Mouse (Mus musculus) olfactory bulb, adult 2 months (tissue): ENCODE results near the gene Susd3. TPM values are rescaled to one million over a fixed set of nuclear protein-coding genes. Genes with fewer than 3 reads are reported as not detected.
A peak's percentile ranks its signal among the peaks of the same experiment; 100 is the strongest.

ENCODE experiments used
- H3K27ac ChIP-seq: fragments of 200-500 bp; 2 replicates; pipeline ENCODE4 v1.5.1; 2012; ENCODE audit warnings: low read depth, low read length; ENCODE audit not compliant: insufficient read depth
- H3K4me1 ChIP-seq: fragments of 200-500 bp; 2 replicates; pipeline ENCODE4 v1.6.1; 2012; ENCODE audit warnings: low read length; ENCODE audit not compliant: control insufficient read depth, insufficient read depth
- H3K4me3 ChIP-seq: fragments of 200-500 bp; 2 replicates; pipeline ENCODE4 v1.5.1; 2012; ENCODE audit warnings: mild to moderate bottlenecking, low read depth, low read length, moderate library complexity; ENCODE audit not compliant: insufficient read depth
- CTCF ChIP-seq: fragments of 200-500 bp; IDR thresholded peaks from 2 replicates; pipeline ENCODE4 v1.5.1; 2012; ENCODE audit warnings: low read depth, mild to moderate bottlenecking, low read length, moderate library complexity; ENCODE audit not compliant: insufficient read depth
- POLR2A ChIP-seq: fragments of 200-500 bp; IDR thresholded peaks from 2 replicates; pipeline ENCODE4 v1.6.1; 2012; ENCODE audit warnings: mild to moderate bottlenecking, low read depth, low read length, moderate library complexity; ENCODE audit not compliant: insufficient read depth
- WGBS: fragments of 180-500 bp; shearing (Covaris S2); methylation state at CpG from one replicate; pipeline ENCODE4 v1.1.7; 2018; 5-methylcytosine and 5-hydroxymethylcytosine counted together
- polyA plus RNA-seq: library from polyadenylated mRNA; stranded (reverse); fragments of >200 nt; gene quantifications from 2 replicates; pipeline ENCODE4 v1.2.4, GENCODE M21; 2012; ENCODE audit warnings: low replicate concordance; ENCODE audit not compliant: missing spikeins, insufficient read depth, insufficient read length

Susd3 gene
- polyA plus RNA-seq, 1 experiment = not detected

DNA sequence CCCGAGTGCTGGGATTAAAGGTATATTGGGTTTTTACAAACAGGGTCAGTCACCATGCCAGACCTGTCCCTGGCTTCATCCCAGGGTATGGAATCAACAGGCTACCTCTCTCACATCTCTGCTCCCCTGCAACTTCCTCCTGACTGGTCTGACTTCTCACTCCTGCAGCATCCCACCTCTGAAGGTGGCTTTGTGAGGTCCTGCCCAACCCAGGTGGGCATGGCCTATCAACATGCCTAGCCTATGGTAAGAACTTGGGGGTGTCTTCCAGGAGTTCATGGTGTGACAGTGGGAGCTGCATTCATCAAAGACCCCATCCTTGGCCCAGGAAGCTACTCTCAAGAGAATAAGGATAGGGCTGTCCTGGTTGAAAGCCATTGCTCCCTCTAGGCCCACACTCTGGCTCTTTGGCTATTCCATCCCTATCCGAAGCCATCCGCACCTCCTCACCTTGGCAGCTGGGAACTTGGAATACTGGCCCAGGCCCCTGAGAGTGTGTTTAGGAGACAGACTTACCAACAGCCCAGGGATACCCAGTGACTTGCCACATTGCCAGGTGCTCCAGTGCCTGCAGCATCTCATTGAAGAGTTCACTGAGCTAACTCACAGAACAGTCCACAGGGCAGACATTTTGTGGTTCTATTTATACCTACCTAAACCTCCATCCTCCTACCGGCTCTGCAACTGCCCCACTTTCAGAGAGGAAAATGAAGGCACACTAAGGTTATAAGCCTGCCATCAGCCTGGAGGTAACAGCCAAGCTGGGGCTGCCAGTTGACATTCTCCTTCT is 35.6 kb downstream of the Susd3 start:
- 75% methylated on average over 4 of the region's 4 CpGs for WGBS
- Histone ChIP-seq H3K4me3 (no peak overlapping the region), H3K4me1 (peaks cover 23% of the 10 kb centered on the region), H3K27ac (no peak overlapping the region)
- no peak for TF ChIP-seq POLR2A
- no peak for TF ChIP-seq CTCF

DNA sequence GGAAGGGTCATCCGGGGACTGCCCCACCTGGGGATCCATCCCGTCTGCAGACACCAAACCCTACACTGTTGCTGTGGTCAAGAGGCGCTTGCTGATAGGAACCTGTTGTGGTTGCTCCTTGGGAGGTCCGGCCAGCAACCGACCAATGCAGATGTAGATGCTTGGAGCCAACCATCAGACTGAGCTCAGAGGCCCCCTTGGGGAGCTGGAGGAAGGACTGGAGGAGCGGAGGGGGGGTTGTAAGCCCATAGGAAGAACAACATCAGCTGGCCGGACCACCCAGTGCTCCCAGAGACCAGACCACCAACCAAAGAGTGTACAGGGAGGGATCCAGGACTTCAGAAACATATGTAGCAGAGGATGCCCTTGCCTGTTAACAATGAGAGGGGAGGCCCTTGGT is 39.2 kb downstream of the Susd3 start:
- H3K4me1 ChIP-seq = peaks cover 24% of the 10 kb centered on the region
- H3K4me3 ChIP-seq = no peak overlapping the region
- H3K27ac ChIP-seq = no peak overlapping the region
- TF ChIP-seq CTCF = no peak
- TF ChIP-seq POLR2A = no peak
- 78% methylated on average over 7 of the region's 7 CpGs for WGBS

GRCm38 (mm10) chr13:49206341-49206740 is 42.2 kb downstream of the Susd3 start:
- H3K27ac ChIP-seq = no peak overlapping the region
- WGBS = 96% methylated on average over 2 of the region's 2 CpGs
- H3K4me1 ChIP-seq = peaks cover 9% of the 10 kb centered on the region
- H3K4me3 ChIP-seq = no peak overlapping the region
- TF ChIP-seq POLR2A (no peak), CTCF (no peak)

DNA sequence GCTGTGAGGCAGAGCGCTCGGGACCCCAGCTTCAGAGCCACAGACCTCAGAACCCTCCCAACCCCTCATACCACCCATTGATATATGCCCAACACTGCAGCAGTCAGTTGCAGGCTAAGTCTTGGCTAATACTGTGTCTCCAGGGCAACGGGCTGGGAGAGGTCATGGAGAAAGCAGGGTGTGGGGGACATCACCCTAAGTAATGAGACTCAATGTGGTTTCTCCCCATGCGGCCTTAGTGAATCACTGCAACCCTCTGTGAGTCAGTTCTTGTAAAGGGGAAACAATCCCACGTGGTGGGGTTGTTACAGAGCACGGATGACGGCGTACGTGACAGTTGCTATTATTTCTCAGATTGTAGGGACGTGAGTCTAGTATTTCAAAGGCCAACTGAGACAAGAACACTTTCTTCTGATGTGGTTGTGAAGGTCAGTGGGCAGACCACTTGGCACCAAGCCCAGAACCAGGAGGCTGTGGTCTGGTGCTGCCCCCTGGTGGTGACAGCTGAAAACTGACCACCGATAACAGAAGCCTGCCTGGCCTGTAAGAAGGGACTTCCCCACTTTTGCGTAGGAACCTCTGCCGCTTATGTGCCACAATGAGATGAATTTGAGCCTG is 43.0 kb downstream of the Susd3 start:
- 16% methylated on average over 13 of the region's 13 CpGs for WGBS
- Histone ChIP-seq H3K4me3 (no peak overlapping the region), H3K4me1 (peaks cover 9% of the 10 kb centered on the region), H3K27ac (no peak overlapping the region)
- TF ChIP-seq CTCF = peak; percentile 94
- TF ChIP-seq POLR2A = no peak

GRCm38 (mm10) chr13:49202556-49202955 is 46.0 kb downstream of the Susd3 start:
- Histone ChIP-seq H3K4me1 (peaks cover 9% of the 10 kb centered on the region), H3K4me3 (no peak overlapping the region), H3K27ac (no peak overlapping the region)
- 95% methylated on average over 7 of the region's 7 CpGs for WGBS
- TF ChIP-seq POLR2A (no peak), CTCF (no peak)

DNA sequence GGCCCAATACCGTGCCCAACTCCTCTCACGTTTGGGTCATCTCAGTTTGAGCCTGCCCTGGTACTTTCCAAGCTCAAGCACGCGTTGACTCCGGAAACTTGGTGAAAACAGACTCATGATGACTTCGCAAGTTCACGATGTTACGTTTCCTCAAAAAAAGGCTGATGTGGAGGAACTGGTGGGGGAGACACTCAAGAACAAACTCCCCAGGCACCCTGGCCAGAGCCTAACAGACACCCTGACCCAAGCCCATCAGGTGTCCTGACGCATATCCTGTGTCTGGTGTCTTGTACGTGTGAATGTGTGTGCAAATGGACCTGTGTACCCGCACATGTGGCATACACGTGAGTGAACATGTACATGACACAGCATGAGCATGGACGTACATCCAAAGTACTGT is 47.8 kb downstream of the Susd3 start:
- Histone ChIP-seq H3K4me1 (peaks cover 9% of the 10 kb centered on the region), H3K4me3 (no peak overlapping the region), H3K27ac (no peak overlapping the region)
- TF ChIP-seq POLR2A (no peak), CTCF (no peak)
- WGBS = 88% methylated on average over 13 of the region's 13 CpGs

GRCm38 (mm10) chr13:49199891-49200290 is 48.6 kb downstream of the Susd3 start:
- no peak for TF ChIP-seq POLR2A
- no peak for TF ChIP-seq CTCF
- Histone ChIP-seq H3K27ac (no peak overlapping the region), H3K4me1 (peaks cover 3% of the 10 kb centered on the region), H3K4me3 (no peak overlapping the region)
- WGBS = 94% methylated on average over 7 of the region's 7 CpGs

- Histone ChIP-seq H3K27ac (no peak overlapping the region), H3K4me3 (no peak overlapping the region), H3K4me1 (no peaks in the 10 kb centered on the region; the same call in 1 of the 2 replicates)
- 93% methylated on average over 9 of the region's 9 CpGs for WGBS
- TF ChIP-seq POLR2A (no peak), CTCF (no peak)
Measured at GRCm38 (mm10) chr13:49198734-49199133, 49.8 kb downstream of the Susd3 start.

GRCm38 (mm10) chr13:49196766-49197165 is 51.7 kb downstream of the Susd3 start:
- TF ChIP-seq CTCF (no peak), POLR2A (no peak)
- WGBS = 72% methylated on average over 6 of the region's 6 CpGs
- H3K4me3 ChIP-seq = no peak overlapping the region
- no peak overlapping the region for H3K27ac ChIP-seq
- no peaks in the 10 kb centered on the region; the same call in 1 of the 2 replicates for H3K4me1 ChIP-seq
